Comparison of ENCODE assay signal across 12 mouse cellular contexts in the genomic region with DNA sequence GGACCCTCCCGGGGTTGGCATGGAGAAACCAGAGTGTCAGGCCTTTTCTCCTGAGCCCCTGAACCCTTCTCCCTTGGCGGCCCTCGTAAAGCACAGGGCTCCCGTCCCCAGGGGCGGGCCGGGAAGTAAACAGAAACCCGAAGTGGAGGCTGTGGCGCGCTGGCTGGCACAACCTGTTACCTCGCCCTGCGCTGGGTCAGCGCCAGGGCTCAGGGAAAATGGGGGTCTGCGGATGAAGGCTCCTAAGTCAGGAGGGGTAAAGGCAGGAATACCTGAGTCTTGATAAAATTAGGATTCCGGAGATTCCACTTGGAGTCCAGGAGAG. TPM values are rescaled to one million over a fixed set of nuclear protein-coding genes. Genes with fewer than 3 reads are reported as not detected.
DNase-seq lines count a peak whose midpoint lies in the region; ATAC-seq and TF ChIP-seq lines count a peak whose summit lies in the region.
"Had no signal": no experiment of that assay in that cellular context is flagged by ENCODE, and none has a peak within 500 bp of the region (broad histone marks: within the 10 kb centered on the region; RNA-seq: fewer than 3 reads in every experiment).

No protein-coding gene starts in this region.

- H3K4me3 ChIP-seq in heart, postnatal 0 days (ENCODE audit: low read depth, low read length): peak overlapping the region; percentile 20
- peak overlapping the region; percentile 64 to 70 for H3K4me3 ChIP-seq in ES-E14 (ENCODE audit: insufficient read depth in 1 of 2, low read depth in 1 of 2, low read length in 2 of 2, poor library complexity in 1 of 2, severe bottlenecking in 1 of 2)
- H3K4me3 ChIP-seq in lung, embryonic 15.5 days: peak overlapping the region; percentile 40
- H3K4me3 ChIP-seq: midbrain, embryonic 12.5 days had no signal

- peaks cover 37% of the 10 kb centered on the region for H3K27me3 ChIP-seq in heart, postnatal 0 days (ENCODE audit: control insufficient read depth, insufficient read depth, low read length)
- peaks cover 34% of the 10 kb centered on the region for H3K27me3 ChIP-seq in lung, embryonic 15.5 days

- in situ Hi-C loops in ES-E14 (cut with MboI; ENCODE audit: low sequenced_read_pairs in 2 of 2, unreplicated experiment in 2 of 2): no loop called here

- no peak for TF ChIP-seq EP300 in heart, postnatal 0 days (IDR thresholded peaks at IDR 0.05; ENCODE audit: low read depth)

- no peaks in the 10 kb centered on the region for H3K9me3 ChIP-seq in heart, postnatal 0 days (replicated peaks; ENCODE audit: control insufficient read depth, low read length)
- H3K9me3 ChIP-seq in ES-E14 (ENCODE audit: control insufficient read depth, insufficient read depth, low read depth, low read length): no peaks in the 10 kb centered on the region
- no peaks in the 10 kb centered on the region for H3K9me3 ChIP-seq in lung, embryonic 15.5 days
- H3K9me3 ChIP-seq: midbrain, embryonic 12.5 days had no signal

- 2% methylated on average over 14 of the region's 14 CpGs for WGBS in heart, postnatal 0 days
- 3% methylated on average over 14 of the region's 14 CpGs for WGBS in lung, embryonic 15.5 days

- ATAC-seq in heart, postnatal 0 days (ENCODE audit: insufficient read depth, low read depth): no peak
- ATAC-seq in granulocyte monocyte progenitor cell, adult 5-6 weeks (replicated peaks; ENCODE audit: poor library complexity, severe bottlenecking): 0 out of 2 replicates have a peak, but pooled peaks have one; percentile 13
- no peak for ATAC-seq in lung, embryonic 15.5 days (ENCODE audit: borderline replicate concordance, extremely low read depth, low FRiP score, low TSS enrichment)
- ATAC-seq: inflammation-experienced regulatory T-cells, adult 6 months had no signal

- DNase-seq in heart, postnatal 0 days (ENCODE audit: low spot score): no peak
- no peak for DNase-seq in heart, adult 9 months (ENCODE audit: low spot score in 2 of 2)
- no peak for DNase-seq in ES-E14 (ENCODE audit: low read depth, low spot score)
- no peak for DNase-seq in left cerebral cortex, adult 9 months (ENCODE audit: low spot score in 2 of 2)
- DNase-seq in cerebellum, adult 11-12 months: no peak
- DNase-seq in urinary bladder, adult 2 months (ENCODE audit: low spot score): no peak
- DNase-seq: right cerebral cortex, postnatal 14 days had no signal

- no peaks in the 10 kb centered on the region for H3K36me3 ChIP-seq in heart, postnatal 0 days (replicated peaks; ENCODE audit: control insufficient read depth, insufficient read depth, low read length)
- no peaks in the 10 kb centered on the region for H3K36me3 ChIP-seq in ES-E14 (ENCODE audit: control insufficient read depth, insufficient read depth, low read length, poor library complexity, severe bottlenecking)
- H3K36me3 ChIP-seq in lung, embryonic 15.5 days: no peaks in the 10 kb centered on the region
- H3K36me3 ChIP-seq: midbrain, embryonic 12.5 days had no signal

- no peak overlapping the region for H3K9ac ChIP-seq in heart, postnatal 0 days (replicated peaks; ENCODE audit: low read depth, low read length)
- H3K9ac ChIP-seq in ES-E14 (ENCODE audit: insufficient read depth, low read depth, low read length, poor library complexity, severe bottlenecking): no peak overlapping the region
- peak overlapping the region; percentile 19; the same call in 1 of the 2 replicates for H3K9ac ChIP-seq in lung, embryonic 15.5 days
- H3K9ac ChIP-seq: midbrain, embryonic 12.5 days had no signal

- no peak for TF ChIP-seq CTCF in heart, postnatal 0 days (IDR thresholded peaks at IDR 0.05; ENCODE audit: low read depth)

- H3K4me2 ChIP-seq in heart, postnatal 0 days (ENCODE audit: low read depth, low read length): peak overlapping the region; percentile 30
- H3K4me2 ChIP-seq in lung, embryonic 15.5 days: peak overlapping the region; percentile 58
- H3K4me2 ChIP-seq: midbrain, embryonic 12.5 days had no signal

- no peak overlapping the region for H3K27ac ChIP-seq in heart, postnatal 0 days (ENCODE audit: low read depth)
- H3K27ac ChIP-seq in ES-E14 (ENCODE audit: insufficient read depth, low read depth, low read length, poor library complexity, severe bottlenecking): no peak overlapping the region
- H3K27ac ChIP-seq in lung, embryonic 15.5 days: no peak overlapping the region
- H3K27ac ChIP-seq: midbrain, embryonic 12.5 days had no signal

- H3K4me1 ChIP-seq in heart, postnatal 0 days (ENCODE audit: control insufficient read depth, insufficient read depth): no peaks in the 10 kb centered on the region
- peaks cover 0 to 13% of the 10 kb centered on the region in 2 experiments; a peak in 1 of 4 replicates for H3K4me1 ChIP-seq in ES-E14 (ENCODE audit: control insufficient read depth in 2 of 2, insufficient read depth in 2 of 2, low read length in 2 of 2, poor library complexity in 1 of 2)
- H3K4me1 ChIP-seq in lung, embryonic 15.5 days: 0 out of 2 replicates have a peak, but pooled peaks cover 4% of the 10 kb centered on the region

TF ChIP-seq in ES-E14, 5 proteins besides CTCF, POLR2A, EP300 and RAD21:
- TF ChIP-seq MAFK (IDR thresholded peaks at IDR 0.05; ENCODE audit: insufficient read depth, low read depth, low read length) (no peak), ZNF384 (IDR thresholded peaks at IDR 0.05; ENCODE audit: low read depth, low read length) (no peak), ZC3H11A (IDR thresholded peaks at IDR 0.05; ENCODE audit: borderline replicate concordance, low read depth, low read length) (no peak), CHD2 (IDR thresholded peaks at IDR 0.05; ENCODE audit: low read depth, low read length) (no peak), HCFC1 (IDR thresholded peaks at IDR 0.05; ENCODE audit: borderline replicate concordance, insufficient read depth, low read length) (no peak)

RNA-seq across cellular contexts. Expression of a gene that starts 0.5 kb away (rescaled TPM):
- not detected in 2 replicates for total RNA-seq in heart, postnatal 0 days (2014; rRNA removed; ENCODE audit: low replicate concordance)
- 0.05 and 0.10 TPM in 2 replicates for polyA plus RNA-seq in heart, postnatal 0 days (2015; fragmentation: Nextera tagmentation; extraction: Ambion mirVana)
- 1.1 and 2.9 TPM in 2 replicates for total RNA-seq in ES-E14 (2012; rRNA removed)
- not detected in 2 replicates for total RNA-seq in granulocyte monocyte progenitor cell, adult 5-6 weeks (2014; fragmentation: Nextera tagmentation)
- total RNA-seq in granulocyte monocyte progenitor cell, adult 5-6 weeks (2017): not detected in 2 replicates
- polyA plus RNA-seq in lung, embryonic 15.5 days (2015; fragmentation: Nextera tagmentation; extraction: Ambion mirVana): 3.5 and 4.0 TPM in 2 replicates
- 9.2 and 11.7 TPM in 2 replicates for polyA plus RNA-seq in urinary bladder, adult 2 months (2012; rRNA removed)

RNA-seq across cellular contexts. Expression of a gene that starts 12.6 kb away (rescaled TPM):
- total RNA-seq in heart, postnatal 0 days (2014; rRNA removed; ENCODE audit: low replicate concordance): 214 and 322 TPM in 2 replicates
- 328 and 348 TPM in 2 replicates for polyA plus RNA-seq in heart, postnatal 0 days (2015; fragmentation: Nextera tagmentation; extraction: Ambion mirVana)
- 26.4 and 36.4 TPM in 2 replicates for total RNA-seq in ES-E14 (2012; rRNA removed)
- 48.9 and 51.5 TPM in 2 replicates for total RNA-seq in granulocyte monocyte progenitor cell, adult 5-6 weeks (2014; fragmentation: Nextera tagmentation)
- 13.5 and 16.6 TPM in 2 replicates for total RNA-seq in granulocyte monocyte progenitor cell, adult 5-6 weeks (2017)
- 59.5 and 64.5 TPM in 2 replicates for polyA plus RNA-seq in lung, embryonic 15.5 days (2015; fragmentation: Nextera tagmentation; extraction: Ambion mirVana)
- 136 and 183 TPM in 2 replicates for polyA plus RNA-seq in urinary bladder, adult 2 months (2012; rRNA removed)

RNA-seq across cellular contexts. Expression of a gene that starts 12.8 kb away (rescaled TPM):
- 22.4 and 35.2 TPM in 2 replicates for total RNA-seq in heart, postnatal 0 days (2014; rRNA removed; ENCODE audit: low replicate concordance)
- 22.1 and 23.2 TPM in 2 replicates for polyA plus RNA-seq in heart, postnatal 0 days (2015; fragmentation: Nextera tagmentation; extraction: Ambion mirVana)
- 53.7 and 64.9 TPM in 2 replicates for total RNA-seq in ES-E14 (2012; rRNA removed)
- total RNA-seq in granulocyte monocyte progenitor cell, adult 5-6 weeks (2014; fragmentation: Nextera tagmentation): 49.8 and 50.2 TPM in 2 replicates
- 37.1 and 39.3 TPM in 2 replicates for total RNA-seq in granulocyte monocyte progenitor cell, adult 5-6 weeks (2017)
- polyA plus RNA-seq in lung, embryonic 15.5 days (2015; fragmentation: Nextera tagmentation; extraction: Ambion mirVana): 48.3 and 49.1 TPM in 2 replicates
- 13.2 and 16.9 TPM in 2 replicates for polyA plus RNA-seq in urinary bladder, adult 2 months (2012; rRNA removed)

RNA-seq across cellular contexts. Expression of a gene that starts 15.8 kb away (rescaled TPM):
- 0.19 and 0.88 TPM in 2 replicates for total RNA-seq in heart, postnatal 0 days (2014; rRNA removed; ENCODE audit: low replicate concordance)
- 0.15 and 0.25 TPM in 2 replicates for polyA plus RNA-seq in heart, postnatal 0 days (2015; fragmentation: Nextera tagmentation; extraction: Ambion mirVana)
- 4.7 and 4.9 TPM in 2 replicates for total RNA-seq in ES-E14 (2012; rRNA removed)
- not detected in 2 replicates for total RNA-seq in granulocyte monocyte progenitor cell, adult 5-6 weeks (2014; fragmentation: Nextera tagmentation)
- total RNA-seq in granulocyte monocyte progenitor cell, adult 5-6 weeks (2017): 0.47 and 0.57 TPM in 2 replicates
- polyA plus RNA-seq in lung, embryonic 15.5 days (2015; fragmentation: Nextera tagmentation; extraction: Ambion mirVana): 0.41 and 0.53 TPM in 2 replicates
- 0.22 and 0.29 TPM in 2 replicates for polyA plus RNA-seq in urinary bladder, adult 2 months (2012; rRNA removed)
- total RNA-seq: MEL had no signal

RNA-seq across cellular contexts. Expression of a gene that starts 16.4 kb away (rescaled TPM):
- total RNA-seq in heart, postnatal 0 days (2014; rRNA removed; ENCODE audit: low replicate concordance): 275 and 286 TPM in 2 replicates
- 121 and 160 TPM in 2 replicates for polyA plus RNA-seq in heart, postnatal 0 days (2015; fragmentation: Nextera tagmentation; extraction: Ambion mirVana)
- 101 and 138 TPM in 2 replicates for total RNA-seq in ES-E14 (2012; rRNA removed)
- total RNA-seq in granulocyte monocyte progenitor cell, adult 5-6 weeks (2014; fragmentation: Nextera tagmentation): 5.1 and 7.8 TPM in 2 replicates
- total RNA-seq in granulocyte monocyte progenitor cell, adult 5-6 weeks (2017): 4.7 and 7.7 TPM in 2 replicates
- polyA plus RNA-seq in lung, embryonic 15.5 days (2015; fragmentation: Nextera tagmentation; extraction: Ambion mirVana): 26.8 and 28.5 TPM in 2 replicates
- polyA plus RNA-seq in urinary bladder, adult 2 months (2012; rRNA removed): 17.4 and 26.7 TPM in 2 replicates
